Mouse (Mus musculus): Measurements from ENCODE around the gene Sptbn2.

- TF ChIP-seq CTCF (IDR thresholded peaks at IDR 0.05; ENCODE audit: low read depth, low read length) (no peak), TAL1 (conservative IDR thresholded peaks at IDR 0.05; ENCODE audit: low read depth, low read length) (no peak), GATA1 (IDR thresholded peaks at IDR 0.05; ENCODE audit: borderline replicate concordance, low read length) (no peak)
Observed at GRCm38 (mm10) chr19:4797846-4798245, 86.9 kb downstream of the Sptbn2 start.

All from G1E (cell line).